Mouse (Mus musculus) heart, postnatal 36 days (tissue): ENCODE measurements around the gene Xpc. TPM values are rescaled to one million over a fixed set of nuclear protein-coding genes. Genes with fewer than 3 reads are reported as not detected.

Experiments used
- total RNA-seq, 2 experiments: library from RNA; stranded (reverse); gene quantifications; 2 replicates each; pipeline ENCODE4 v1.2.3; 2021

Gene Xpc
- total RNA-seq, 2 experiments from 2014 or later, result 10.8 to 12.8 TPM

Other genes with a start within 250 kb of the Xpc start
- gene Wnt7a, start 104.5 kb downstream of the Xpc start, total RNA-seq, result not detected
- 10 to 100 TPM; 14.6 to 15.4 TPM for gene Chchd4, start 42.3 kb downstream of the Xpc start, total RNA-seq
- 10 to 100 TPM; 28.0 to 28.1 TPM for gene Tmem43, start 42.2 kb downstream of the Xpc start, total RNA-seq
- 10 to 100 TPM; 53.8 to 55.3 TPM for gene Lsm3, start within 50 bp of the Xpc start, total RNA-seq
- 100 to 1,000 TPM; 101 to 102 TPM for gene Slc6a6, start 168.2 kb upstream of the Xpc start, total RNA-seq